Mouse (Mus musculus) kidney, adult 2 months (tissue): ENCODE data around the gene 1700019N19Rik.

Experiments used
- CTCF ChIP-seq: fragments of 200-500 bp; conservative IDR thresholded peaks from 2 replicates; pipeline ENCODE4 v1.5.1; 2011; ENCODE audit warnings: low read depth, mild to moderate bottlenecking, control low read depth, low read length, moderate library complexity, mixed read lengths; ENCODE audit not compliant: insufficient read depth, insufficient read length
- POLR2A ChIP-seq: fragments of 200-500 bp; IDR thresholded peaks from one replicate; pipeline ENCODE4 v1.6.1; 2011; ENCODE audit warnings: low read depth, low read length, control low read depth

GRCm38 (mm10) chr19:58815179-58815922 lies 21.1 kb upstream of the 1700019N19Rik start:
- TF ChIP-seq CTCF, result no peak
- no peak for TF ChIP-seq POLR2A
